Mouse (Mus musculus): ENCODE measurements around the gene Unc93b1. TPM values are rescaled to one million over a fixed set of nuclear protein-coding genes. Genes with fewer than 3 reads are reported as not detected.
"Not testable (repeated sequence)": the region's sequence is repeated elsewhere in the genome, so short reads cannot be mapped to it uniquely, and the experiment has no call there.

Gene Unc93b1
- total RNA-seq, 4 experiments from 2014 or later: 12.1 to 49.4 (median 31.1) TPM

DNA sequence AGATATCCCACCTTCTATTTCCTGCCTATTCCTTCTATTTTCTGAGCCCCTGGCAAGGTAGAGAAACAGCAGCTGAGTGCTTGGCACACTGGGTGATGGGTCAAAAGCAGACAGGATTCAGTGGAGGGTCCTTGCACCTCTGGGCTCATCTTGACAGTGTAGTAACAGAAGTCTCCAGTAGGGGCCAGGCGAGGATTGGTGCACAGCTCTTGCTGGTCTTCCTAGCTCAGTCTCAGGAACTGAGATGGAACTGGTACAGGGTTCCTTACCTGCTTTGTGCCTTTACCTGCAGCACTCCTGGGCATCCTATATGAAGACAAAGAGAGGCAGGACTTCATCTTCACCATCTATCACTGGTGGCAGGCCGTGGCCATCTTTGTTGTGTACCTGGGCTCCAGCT, 11.7 kb downstream of the Unc93b1 start:
- DNase-seq (ENCODE audit: low spot score in 2 of 2): peak in 1 of 2 experiments; percentile 66

DNA sequence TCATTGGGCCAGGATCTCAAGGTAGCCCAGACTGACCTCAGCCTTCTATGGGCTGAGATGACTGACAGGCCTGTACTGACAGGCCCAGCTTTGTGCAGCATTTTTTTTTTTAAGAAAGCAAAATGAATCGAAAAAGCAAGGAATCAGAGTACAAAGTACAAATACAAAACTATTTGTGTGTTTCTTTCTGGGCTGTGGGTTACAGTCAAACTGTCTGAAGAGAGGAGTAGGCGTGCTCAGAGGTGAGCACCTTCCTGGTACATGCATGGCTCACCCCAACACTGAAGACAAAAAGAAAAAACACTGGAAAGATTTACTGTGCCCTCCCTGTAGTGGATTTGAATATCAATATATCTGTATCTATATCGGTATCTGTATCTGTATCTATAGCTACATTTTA, 12.8 kb downstream of the Unc93b1 start:
- no peak for DNase-seq (ENCODE audit: low spot score in 2 of 2)

DNA sequence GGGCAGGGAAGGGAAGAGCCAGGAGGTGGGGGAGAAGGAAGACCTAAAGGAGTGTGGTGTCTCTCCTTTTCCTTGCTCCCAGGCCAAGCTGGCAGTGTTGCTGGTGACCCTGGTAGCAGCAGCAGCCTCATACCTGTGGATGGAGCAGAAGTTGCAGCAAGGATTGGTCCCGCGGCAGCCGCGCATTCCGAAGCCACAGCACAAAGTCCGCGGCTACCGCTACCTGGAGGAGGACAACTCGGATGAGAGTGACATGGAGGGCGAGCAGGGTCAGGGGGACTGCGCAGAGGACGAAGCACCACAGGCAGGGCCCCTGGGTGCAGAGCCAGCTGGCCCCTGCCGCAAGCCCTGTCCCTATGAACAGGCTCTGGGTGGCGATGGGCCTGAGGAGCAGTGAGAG, 13.6 kb downstream of the Unc93b1 start:
- DNase-seq (ENCODE audit: low spot score in 2 of 2): no peak

DNA sequence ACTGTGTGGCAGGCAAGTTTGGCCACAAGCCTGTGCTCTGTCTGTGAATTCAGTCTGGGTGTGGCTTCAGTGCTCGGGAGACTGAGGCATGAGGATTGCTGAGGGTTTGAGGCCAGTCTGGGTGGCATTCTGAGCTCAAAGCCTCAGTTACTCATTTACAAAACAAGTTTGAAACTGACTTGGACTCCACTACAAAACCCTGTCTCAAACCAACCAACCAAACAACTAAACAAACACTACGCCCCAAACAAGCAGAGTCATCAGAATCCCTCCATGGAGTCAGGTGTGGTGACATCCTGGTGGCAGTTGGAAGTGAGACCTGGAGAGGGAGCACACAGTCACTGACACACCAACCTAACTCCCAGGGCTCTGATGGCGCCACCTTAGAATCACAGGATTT, 15.3 kb downstream of the Unc93b1 start:
- no peak for DNase-seq (ENCODE audit: low spot score in 2 of 2)

DNA sequence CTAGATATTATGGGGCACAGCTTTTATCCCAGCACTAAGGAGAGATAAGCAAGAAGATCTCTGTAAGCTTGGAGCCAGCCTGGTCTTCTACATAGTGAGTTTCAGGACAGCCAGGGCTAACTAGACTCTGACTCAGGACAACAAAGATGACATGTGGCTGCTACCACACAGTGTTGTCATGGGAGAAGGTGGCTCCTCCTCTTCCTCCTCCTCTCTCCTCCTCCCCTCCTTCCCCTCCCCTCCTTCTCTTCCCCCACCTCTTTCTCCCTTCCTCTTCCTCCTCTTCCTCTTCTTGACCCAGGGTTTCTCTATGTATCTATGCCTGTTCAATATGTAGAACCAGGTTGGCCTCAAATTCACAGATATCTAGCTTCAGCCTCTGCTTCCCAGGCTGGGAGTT, 16.5 kb downstream of the Unc93b1 start:
- no peak for DNase-seq (ENCODE audit: low spot score in 2 of 2)

DNA sequence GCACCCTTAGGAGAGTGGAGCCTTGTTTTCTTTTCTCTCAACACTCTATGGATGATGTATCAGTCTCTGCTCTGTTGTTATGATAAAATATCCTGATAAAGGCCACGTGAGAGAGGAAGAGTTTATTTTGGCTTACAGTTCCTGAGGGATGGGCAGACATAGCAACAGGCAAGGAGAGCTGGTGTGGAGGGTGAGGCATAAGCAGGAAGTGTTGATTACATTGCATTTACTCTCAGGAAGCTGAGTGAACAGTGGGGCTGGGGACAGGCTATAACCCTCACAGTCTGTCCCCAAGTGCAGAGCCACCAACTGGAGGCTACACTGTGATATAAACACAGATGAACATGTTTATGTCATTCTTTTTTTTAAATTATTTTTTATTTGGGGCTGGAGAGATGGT, 17.1 kb downstream of the Unc93b1 start:
- no peak for DNase-seq (ENCODE audit: low spot score in 2 of 2)

DNA sequence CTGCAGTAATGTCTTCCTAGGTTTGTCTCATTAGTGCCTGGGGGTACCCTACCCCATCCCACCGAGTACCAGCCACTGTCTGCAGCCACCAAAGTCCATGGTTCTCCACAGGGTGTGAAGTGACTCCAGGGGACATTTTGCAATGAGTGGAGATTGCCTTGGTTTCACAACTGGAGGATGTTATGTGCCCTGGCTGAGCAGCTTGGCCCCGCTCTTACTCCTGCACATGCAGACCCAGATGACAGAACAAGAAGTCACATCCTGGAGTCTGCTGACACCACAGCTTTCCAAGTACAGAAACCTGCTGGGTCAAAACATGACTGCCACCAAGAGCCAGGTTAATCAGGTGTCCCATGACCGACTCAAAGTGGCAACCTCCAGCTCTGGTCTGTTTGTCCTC, 20.0 kb downstream of the Unc93b1 start:
- no peak for DNase-seq (ENCODE audit: low spot score in 2 of 2)

DNA sequence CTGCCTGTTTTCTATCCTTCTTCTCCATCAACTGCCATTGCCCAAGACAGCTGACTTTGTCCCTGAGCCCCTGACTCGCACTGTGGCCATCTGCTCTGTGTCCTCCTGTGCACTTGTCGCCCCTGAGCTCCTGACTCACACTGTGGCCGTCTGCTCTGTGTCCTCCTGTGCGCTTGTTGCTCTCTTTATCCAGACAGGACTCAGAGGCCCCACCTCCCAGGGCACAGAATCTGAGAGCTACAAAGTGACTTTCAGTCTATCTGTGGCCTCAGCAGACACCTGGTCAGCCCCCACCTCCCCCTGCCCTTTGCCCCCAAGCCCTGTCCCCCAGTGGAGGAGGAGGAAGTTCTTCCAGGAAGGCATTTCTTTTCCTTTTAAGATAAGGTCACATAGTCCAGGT, 20.8 kb downstream of the Unc93b1 start:
- no peak for DNase-seq (ENCODE audit: low spot score in 2 of 2)

DNA sequence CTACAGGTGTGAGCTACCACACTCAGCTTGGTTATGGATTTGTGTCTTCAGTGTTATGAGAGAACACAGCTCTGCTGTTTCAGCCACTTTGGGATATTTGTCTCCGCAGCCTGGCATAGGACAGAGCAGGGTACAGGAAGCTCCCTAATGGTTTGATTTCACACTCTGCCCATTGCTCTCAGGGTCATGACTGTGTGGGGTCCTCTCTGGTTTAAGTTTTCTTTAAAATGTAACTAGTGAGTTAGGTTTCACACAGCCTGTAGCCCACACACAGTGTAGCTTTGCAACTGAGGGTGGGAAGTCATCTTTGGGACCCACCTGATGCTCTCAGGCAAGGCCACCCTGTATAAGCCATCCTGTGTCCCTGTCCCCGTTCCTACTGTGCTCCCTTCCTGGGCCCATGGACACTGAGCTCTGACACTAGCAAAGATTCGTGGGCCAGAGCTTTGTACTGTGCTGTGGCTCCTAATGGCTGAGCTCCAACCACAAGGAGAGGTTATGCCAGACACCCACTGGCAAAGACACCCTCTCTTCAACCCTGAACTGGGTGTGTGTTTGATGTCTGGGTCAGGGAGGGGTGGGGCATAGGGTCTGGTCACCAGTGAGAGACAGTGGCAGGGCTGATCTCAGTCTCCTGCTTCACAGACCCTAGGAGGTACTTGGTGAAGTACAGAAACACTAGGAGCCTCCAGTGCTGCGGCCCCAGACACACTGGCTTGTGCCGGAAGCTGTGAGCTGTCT, 22.5 kb downstream of the Unc93b1 start:
- DNase-seq (ENCODE audit: low spot score in 2 of 2): not testable (repeated sequence)

DNA sequence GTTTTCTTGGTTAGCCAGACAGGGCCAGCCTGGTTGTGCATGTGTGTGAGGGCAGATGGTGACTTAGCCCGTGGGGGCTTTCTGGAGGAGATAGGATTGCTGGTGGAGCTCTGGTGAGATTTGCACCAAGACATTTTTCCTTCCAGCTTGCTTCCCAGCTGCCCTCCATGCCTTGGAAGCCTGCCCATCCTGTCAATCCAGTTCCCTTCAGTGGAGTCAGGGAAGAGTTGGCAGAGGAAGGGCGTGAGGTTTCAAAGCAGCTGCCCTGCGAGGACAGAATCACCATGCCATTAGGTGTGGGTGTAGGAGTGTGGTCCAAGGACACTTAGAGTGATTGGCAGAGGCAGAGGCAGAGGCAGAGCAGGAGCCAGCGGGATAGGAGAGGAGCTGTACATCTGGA, 23.5 kb downstream of the Unc93b1 start, which contains the start of gene Aldh3b3:
Gene Aldh3b3, plus strand, starts transcription at position 176 of the 400 bp plus-strand sequence.
- DNase-seq (ENCODE audit: low spot score in 2 of 2): no peak

DNA sequence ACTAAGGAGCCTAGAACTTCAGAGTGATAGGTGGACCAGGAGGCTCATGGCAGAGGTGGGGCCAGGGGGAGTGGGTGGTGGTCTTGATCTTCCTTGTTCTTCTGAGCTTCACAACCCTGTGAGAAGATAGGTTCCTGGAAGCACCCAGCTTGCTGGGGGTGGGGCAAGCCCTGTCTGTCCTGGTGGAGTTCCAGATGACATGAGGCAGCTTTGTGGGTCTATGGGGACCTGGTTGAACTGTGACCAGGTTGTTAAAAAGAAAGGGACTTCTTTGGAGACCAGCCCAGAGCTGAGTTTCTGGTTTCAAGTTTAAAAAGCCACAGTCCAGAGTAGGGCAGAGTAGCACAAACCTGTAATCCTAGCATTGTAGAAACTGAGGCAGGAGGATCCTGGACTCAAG, 24.0 kb downstream of the Unc93b1 start:
- DNase-seq (ENCODE audit: low spot score in 2 of 2): no peak

DNA sequence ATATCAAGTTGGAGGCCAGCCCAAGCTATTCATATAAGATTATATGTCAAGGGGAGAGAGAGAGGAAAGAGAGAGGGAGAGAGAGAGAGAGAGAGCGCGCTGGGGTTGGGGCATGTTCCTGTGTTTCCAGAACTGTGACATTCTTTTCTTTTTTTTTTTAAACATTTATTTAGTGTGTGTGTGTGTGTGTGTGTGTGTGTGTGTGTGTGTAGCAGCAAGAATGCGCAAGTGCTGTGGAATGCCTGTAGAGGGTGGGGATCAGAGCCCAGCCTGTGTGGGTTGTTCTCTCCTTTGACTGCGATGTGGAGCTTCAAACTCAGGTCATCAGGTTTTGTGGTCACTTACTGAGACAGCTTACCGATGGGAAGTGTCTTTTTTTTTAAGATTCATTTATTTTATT, 25.2 kb downstream of the Unc93b1 start:
- no peak for DNase-seq (ENCODE audit: low spot score in 2 of 2)

DNA sequence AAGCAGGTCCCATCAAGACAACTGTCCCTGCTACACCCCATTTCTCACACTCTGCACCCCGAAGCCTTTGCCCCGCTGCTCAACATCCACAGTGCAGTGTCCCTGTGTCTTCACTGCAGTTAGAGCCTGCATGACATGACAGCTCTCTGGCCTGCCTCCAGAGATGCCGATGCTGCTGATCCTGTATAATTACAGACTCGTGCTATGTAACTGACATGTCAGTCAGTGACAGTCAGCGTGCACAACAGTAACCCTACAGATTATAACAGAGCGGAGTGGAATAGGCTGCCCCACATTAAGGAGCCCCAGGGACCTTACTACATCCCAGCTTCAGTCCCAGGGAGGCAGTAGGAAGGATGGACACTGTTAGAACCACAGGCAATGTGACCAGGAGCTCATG, 26.8 kb downstream of the Unc93b1 start:
- not testable (repeated sequence) for DNase-seq (ENCODE audit: low spot score in 2 of 2)

DNA sequence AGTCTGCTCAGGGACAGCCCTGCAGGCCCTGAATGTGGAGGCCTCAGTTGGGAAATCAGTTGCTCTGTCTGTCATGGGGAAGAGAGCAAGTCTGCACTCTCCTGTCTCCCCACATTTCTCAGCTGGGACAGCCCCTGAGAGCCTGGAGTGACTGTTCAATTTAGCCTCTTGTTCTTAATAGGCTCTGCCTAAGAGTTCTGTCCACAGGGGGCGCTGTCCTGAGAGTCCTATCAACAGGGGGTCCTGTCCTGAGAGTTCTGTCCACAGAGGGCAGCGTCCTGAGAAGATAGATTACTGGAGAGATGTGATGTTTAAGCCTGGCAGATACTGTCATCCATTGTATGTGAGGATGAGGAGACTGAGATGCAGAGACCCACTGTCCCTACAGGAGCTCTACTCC, 27.5 kb downstream of the Unc93b1 start:
- DNase-seq (ENCODE audit: low spot score in 2 of 2): no peak

DNA sequence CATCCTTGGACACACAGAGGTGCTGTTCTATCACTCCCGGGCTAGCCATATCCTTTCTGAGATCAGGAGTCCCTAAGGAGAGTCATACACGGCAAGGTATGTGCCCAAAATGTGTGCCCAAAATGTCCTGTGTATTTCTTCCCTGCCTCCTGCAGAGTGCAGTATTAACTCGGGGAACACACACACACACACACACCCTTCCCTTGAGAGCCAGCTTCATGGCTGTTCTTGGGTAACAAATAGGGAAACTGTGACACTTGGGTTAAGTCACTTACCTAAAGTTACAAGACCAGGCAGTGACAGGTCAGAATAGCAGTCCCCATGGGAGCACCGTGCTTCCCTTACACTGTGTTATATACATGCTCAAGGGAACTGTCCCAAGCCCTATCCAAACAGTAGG, 29.0 kb downstream of the Unc93b1 start:
- no peak for DNase-seq (ENCODE audit: low spot score in 2 of 2)

DNA sequence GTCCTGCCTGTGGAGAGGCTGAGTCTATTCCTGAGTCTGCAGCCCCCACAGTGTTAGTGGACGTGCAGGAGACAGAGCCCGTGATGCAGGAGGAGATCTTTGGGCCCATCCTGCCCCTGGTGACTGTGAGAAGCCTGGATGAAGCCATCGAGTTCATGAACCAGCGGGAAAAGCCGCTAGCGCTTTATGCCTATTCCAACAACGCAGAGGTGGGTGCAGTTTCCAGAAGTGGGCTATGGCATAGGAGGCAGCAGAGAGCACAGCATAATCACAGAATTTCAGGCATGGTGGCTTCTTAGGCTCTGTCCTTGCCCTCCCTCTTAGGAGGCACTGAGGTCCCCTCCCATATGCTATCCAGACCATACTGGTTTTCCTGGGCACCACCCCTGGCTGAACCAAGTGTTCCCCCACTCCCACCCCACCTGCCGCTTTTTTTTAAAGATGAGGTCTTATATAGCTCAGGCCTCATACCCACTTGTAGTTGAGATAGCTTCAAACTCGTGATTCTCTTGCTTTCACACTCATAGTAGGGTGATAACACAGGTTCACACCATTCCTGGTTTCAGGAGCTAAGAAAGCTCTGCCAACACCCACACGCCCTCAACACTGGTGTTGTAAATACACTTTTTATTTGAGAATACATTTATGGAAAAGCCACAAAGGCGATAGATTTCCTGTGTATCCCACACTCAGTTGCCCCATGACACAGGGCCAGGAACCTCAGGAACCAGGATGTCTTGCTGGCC, 31.5 kb downstream of the Unc93b1 start:
- DNase-seq (ENCODE audit: low spot score in 2 of 2): no peak

DNA sequence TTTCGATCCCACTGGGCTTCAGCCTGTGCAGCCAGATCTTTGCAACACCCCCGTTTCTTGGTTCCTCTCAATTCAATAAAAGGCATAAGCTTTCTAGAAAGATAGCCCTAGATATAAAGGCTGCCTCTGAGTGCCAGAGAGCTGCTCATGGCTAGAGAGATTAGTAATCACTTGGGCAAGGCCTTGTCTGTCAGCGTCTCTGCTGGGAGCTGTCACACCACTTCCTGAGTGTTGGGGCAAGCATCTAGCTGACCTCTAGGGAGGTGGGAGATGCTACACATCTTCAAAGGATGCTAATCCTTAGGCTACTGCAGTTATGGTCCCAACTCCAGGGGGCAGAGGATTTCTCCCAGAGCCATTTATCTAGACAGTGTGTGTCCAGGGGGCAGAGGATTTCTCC, 32.3 kb downstream of the Unc93b1 start:
- no peak for DNase-seq (ENCODE audit: low spot score in 2 of 2)

DNA sequence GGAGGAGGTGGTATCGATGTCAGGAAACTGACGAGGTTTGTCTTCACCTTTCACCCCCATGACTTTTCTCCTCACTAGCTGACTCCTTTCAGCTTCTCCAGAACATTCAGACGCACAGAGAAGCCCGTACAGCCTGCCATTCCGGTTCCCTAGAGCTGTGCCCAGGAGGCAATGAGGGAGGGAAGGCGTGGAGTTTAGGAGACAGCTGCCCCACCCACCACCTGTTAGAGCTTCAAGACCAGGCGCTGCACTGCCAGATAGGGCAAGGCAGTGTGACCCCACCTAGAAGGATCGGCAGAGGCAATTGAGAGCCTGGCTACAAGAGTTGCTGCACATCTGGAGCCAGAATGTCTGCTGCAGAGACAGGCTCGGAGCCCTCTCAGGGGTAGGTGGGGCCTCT, 37.2 kb downstream of the Unc93b1 start, which contains the start of gene Aldh3b2:
Gene Aldh3b2, plus strand, starts transcription at position 100 of the 400 bp plus-strand sequence.
- no peak for DNase-seq (ENCODE audit: low spot score in 2 of 2)

DNA sequence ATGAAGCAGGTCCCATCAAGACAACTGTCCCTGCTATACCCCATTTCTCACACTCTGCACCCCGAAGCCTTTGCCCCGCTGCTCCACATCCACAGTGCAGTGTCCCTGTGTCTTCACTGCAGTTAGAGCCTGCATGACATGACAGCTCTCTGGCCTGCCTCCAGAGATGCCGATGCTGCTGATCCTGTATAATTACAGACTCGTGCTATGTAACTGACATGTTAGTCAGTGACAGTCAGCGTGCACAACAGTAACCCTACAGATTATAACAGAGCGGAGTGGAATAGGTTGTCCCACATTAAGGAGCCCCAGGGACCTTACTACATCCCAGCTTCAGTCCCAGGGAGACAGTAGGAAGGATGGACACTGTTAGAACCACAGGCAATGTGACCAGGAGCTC, 39.6 kb downstream of the Unc93b1 start:
- not testable (repeated sequence) for DNase-seq (ENCODE audit: low spot score in 2 of 2)

DNA sequence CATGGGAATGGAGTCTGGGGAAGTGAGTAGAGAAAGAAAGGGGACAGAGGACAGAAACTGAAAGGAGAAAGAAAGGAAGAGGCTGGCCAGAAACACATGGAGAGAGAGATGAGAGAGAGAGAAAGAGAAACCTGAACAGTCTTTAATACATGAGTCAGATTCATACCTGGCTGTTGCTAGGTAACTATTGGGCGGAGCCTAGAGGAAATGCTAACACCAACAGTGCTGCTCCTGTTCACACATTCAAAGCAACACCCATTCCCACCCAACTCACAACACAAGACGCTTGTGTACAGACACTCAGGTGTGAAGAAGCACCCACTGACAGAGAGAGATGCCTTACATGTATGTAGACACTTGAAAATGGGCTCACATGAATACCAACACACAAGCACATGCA, 40.9 kb downstream of the Unc93b1 start:
- DNase-seq (ENCODE audit: low spot score in 2 of 2): no peak

DNA sequence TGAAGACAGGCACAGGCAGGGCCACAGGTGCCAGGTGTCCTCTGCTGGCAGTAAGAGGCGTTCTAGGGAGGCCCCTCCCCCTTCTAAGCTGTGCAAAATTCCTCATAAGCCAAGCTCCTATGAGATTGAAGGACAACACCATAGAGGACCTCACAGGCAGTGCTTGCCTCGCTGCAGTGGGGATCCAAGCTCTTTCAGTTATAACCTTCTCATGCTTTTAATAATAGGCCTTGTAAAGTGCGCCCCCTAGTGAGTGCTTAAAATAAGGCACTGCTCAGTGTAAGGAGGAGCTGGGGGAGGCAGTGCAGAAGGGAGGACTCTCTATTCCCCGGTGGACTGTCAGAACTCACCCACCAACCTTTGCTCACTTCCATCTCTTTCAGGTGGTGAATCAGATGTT, 45.3 kb downstream of the Unc93b1 start:
- DNase-seq (ENCODE audit: low spot score in 2 of 2): peak; percentile 66 to 79

DNA sequence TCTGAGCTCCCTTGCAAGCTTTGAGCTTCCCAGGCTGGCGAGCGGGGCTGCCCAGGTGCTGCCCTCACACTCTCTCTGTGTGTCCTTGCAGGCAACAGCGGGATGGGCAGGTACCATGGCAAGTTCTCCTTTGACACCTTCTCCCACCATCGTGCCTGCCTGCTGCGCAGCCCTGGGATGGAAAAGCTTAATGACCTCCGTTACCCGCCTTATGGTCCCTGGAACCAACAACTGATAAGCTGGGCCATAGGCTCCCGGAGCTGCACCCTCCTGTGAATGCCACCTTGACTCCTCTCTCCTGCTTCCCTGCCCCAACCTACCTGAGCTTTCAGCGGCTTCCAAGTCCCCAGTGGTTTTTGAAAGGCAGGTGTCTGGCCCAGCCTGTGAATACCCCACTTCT, 45.9 kb downstream of the Unc93b1 start:
- no peak for DNase-seq (ENCODE audit: low spot score in 2 of 2)

All from layer of hippocampus, adult 8-10 months (tissue).